Mouse (Mus musculus): ENCODE data around the gene Gm3336.

The Gm3336 gene

GRCm38 (mm10) chr8:70763354-70763753 is 45.0 kb downstream of the Gm3336 start:
- DNase-seq (ENCODE audit: low spot score in 2 of 2), result no peak

- DNase-seq (ENCODE audit: low spot score in 2 of 2), result no peak
Observed at GRCm38 (mm10) chr8:70764026-70764425, 45.7 kb downstream of the Gm3336 start.

GRCm38 (mm10) chr8:70764676-70765075 is 46.3 kb downstream of the Gm3336 start:
- no peak for DNase-seq (ENCODE audit: low spot score in 2 of 2)

GRCm38 (mm10) chr8:70765329-70765728 is 47.0 kb downstream of the Gm3336 start:
- DNase-seq (ENCODE audit: low spot score in 2 of 2), result no peak

- no peak for DNase-seq (ENCODE audit: low spot score in 2 of 2)
Observed at GRCm38 (mm10) chr8:70765838-70766570, 47.7 kb downstream of the Gm3336 start.

- peak; percentile 80 to 85 for DNase-seq (ENCODE audit: low spot score in 2 of 2)
Observed at GRCm38 (mm10) chr8:70766571-70767440, 48.5 kb downstream of the Gm3336 start.

- DNase-seq (ENCODE audit: low spot score in 2 of 2), result no peak
Observed at GRCm38 (mm10) chr8:70767503-70767902, 49.2 kb downstream of the Gm3336 start.

GRCm38 (mm10) chr8:70768231-70768776 is 50.0 kb downstream of the Gm3336 start:
- no peak for DNase-seq (ENCODE audit: low spot score in 2 of 2)

- DNase-seq (ENCODE audit: low spot score in 2 of 2), result no peak
Observed at GRCm38 (mm10) chr8:70768956-70769355, 50.6 kb downstream of the Gm3336 start.

GRCm38 (mm10) chr8:70769359-70769758 is 51.0 kb downstream of the Gm3336 start:
- DNase-seq (ENCODE audit: low spot score in 2 of 2), result peak; percentile 89 to 94

- no peak for DNase-seq (ENCODE audit: low spot score in 2 of 2)
Observed at GRCm38 (mm10) chr8:70769858-70770257, 51.5 kb downstream of the Gm3336 start.

- DNase-seq (ENCODE audit: low spot score in 2 of 2), result no peak
Observed at GRCm38 (mm10) chr8:70770748-70771147, 52.4 kb downstream of the Gm3336 start.

GRCm38 (mm10) chr8:70771217-70771616 is 52.9 kb downstream of the Gm3336 start:
- no peak for DNase-seq (ENCODE audit: low spot score in 2 of 2)

GRCm38 (mm10) chr8:70772075-70772474 is 53.7 kb downstream of the Gm3336 start:
- no peak for DNase-seq (ENCODE audit: low spot score in 2 of 2)

Measured in urinary bladder, adult 18-20 months (tissue).